Mouse (Mus musculus): Measurements from ENCODE around the gene Abtb2.

DNA sequence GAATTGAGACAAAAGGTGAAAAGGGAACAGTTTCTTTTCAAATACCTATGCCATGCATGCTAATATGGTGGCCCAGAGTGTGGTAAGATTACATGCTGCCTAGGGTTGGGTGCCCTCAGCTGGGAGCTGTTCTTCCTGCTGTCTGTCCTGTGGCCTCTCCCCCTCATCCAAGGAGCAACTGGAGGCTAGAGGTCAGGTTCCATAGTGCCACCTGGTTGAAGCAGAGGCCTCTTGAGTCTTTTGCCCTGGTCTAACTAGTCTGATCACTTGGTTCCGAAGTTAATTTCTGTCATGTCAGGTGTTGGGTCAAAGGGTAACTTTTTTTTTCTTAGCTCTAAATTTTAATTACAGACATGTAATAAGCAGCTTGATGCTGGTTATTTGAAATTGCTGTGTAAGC lies 33.2 kb downstream of the Abtb2 start:
- no peak for TF ChIP-seq CTCF (IDR thresholded peaks at IDR 0.05; ENCODE audit: low read depth, low read length)
- TF ChIP-seq POLR2A (IDR thresholded peaks at IDR 0.05; ENCODE audit: extremely low read depth, insufficient read depth, low read length) = no peak

All from liver, adult 2 months (tissue).